Mouse (Mus musculus): Measurements from ENCODE around the gene Slc25a54. TPM values are rescaled to one million over a fixed set of nuclear protein-coding genes. Genes with fewer than 3 reads are reported as not detected.

Slc25a54 gene
- polyA plus RNA-seq (2012; rRNA removed): not detected in 2 replicates

DNA sequence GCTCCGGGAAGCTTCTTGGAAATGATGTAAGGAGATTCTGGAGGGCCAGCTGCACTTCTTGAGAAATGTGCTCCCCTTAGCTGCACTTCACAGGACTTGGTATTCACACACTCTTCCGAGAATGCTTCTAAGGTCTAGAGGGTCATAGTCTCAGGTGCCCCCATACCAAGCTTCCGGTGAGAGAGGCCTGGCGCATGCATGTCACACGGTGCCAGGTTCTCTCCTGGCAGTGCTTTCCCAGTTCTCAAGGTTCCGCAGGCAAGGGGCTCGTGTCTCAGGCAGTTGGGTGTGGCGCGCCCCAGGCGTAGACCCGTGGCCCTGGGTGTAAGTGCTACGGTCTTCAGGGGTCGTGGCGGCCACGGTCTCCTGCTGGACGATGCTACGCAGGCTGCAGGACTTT lies at the start of gene Slc25a54:
Gene Slc25a54, plus strand, starts transcription at position 301 of the 400 bp plus-strand sequence.
- Histone ChIP-seq H3K4me3 (replicated peaks; ENCODE audit: extremely low read depth, low read depth, low read length) (no peak within 1 kb of the TSS), H3K4me1 (ENCODE audit: control insufficient read depth, insufficient read depth, low read length) (no peaks in the 10 kb centered on the region)
- no peak for DNase-seq
- TF ChIP-seq POLR2A (IDR thresholded peaks at IDR 0.05; ENCODE audit: borderline replicate concordance, extremely low read depth, low read depth, low read length) (no peak), CTCF (IDR thresholded peaks at IDR 0.05; ENCODE audit: insufficient read depth, low read length) (no peak)
- WGBS: 94% methylated on average over 17 of the region's 17 CpGs

DNA sequence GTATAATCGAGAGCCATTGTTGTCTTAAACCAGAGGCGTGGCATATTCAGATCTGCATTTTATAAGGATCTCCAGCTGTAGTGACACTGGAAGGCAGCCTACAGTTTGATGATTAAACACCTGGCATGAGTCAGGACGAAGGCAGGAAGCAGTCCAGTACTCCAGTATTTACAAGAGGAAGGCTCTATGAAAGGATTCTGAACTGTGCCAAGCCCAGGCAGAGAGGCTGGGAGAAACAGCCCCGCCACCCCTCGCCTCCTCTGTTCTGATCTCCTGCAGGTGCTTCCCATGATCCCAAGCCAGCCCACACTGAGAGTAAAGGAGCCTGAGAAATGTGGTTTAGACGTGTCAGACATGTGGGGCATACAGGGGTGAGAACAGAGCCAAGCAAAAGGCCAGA lies 49.5 kb upstream of the Slc25a54 start:
- TF ChIP-seq POLR2A (IDR thresholded peaks at IDR 0.05; ENCODE audit: borderline replicate concordance, extremely low read depth, low read depth, low read length) (no peak), CTCF (IDR thresholded peaks at IDR 0.05; ENCODE audit: insufficient read depth, low read length) (no peak)
- H3K4me1 ChIP-seq (ENCODE audit: control insufficient read depth, insufficient read depth, low read length): peaks cover 8% of the 10 kb centered on the region
- DNase-seq: peak; percentile 22
- 13% methylated on average over 6 of the region's 6 CpGs for WGBS
- H3K4me3 ChIP-seq (replicated peaks; ENCODE audit: extremely low read depth, low read depth, low read length): no peak overlapping the region

DNA sequence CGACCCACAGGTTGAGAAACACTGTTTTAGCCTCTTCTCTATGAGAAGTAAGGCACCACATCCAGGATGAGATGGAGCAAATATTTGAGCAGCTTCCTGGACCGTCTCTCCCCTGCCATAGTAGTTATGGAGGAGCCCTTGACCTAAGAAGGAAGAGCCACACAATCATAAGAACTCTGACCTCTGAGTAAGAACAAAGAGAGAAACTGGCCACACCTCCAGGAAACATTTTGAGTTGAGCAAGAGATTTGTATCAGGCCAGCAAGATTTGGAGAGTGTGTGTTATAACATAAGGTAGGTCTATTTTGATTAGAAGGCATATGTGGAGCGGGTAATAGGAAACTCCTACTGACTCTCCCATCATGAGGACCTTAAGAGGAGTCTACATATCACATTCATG lies 48.6 kb upstream of the Slc25a54 start:
- Histone ChIP-seq H3K4me3 (replicated peaks; ENCODE audit: extremely low read depth, low read depth, low read length) (no peak overlapping the region), H3K4me1 (ENCODE audit: control insufficient read depth, insufficient read depth, low read length) (peaks cover 8% of the 10 kb centered on the region)
- DNase-seq: no peak
- WGBS: 62% methylated on average over 3 of the region's 3 CpGs
- no peak for TF ChIP-seq POLR2A (IDR thresholded peaks at IDR 0.05; ENCODE audit: borderline replicate concordance, extremely low read depth, low read depth, low read length)
- no peak for TF ChIP-seq CTCF (IDR thresholded peaks at IDR 0.05; ENCODE audit: insufficient read depth, low read length)

DNA sequence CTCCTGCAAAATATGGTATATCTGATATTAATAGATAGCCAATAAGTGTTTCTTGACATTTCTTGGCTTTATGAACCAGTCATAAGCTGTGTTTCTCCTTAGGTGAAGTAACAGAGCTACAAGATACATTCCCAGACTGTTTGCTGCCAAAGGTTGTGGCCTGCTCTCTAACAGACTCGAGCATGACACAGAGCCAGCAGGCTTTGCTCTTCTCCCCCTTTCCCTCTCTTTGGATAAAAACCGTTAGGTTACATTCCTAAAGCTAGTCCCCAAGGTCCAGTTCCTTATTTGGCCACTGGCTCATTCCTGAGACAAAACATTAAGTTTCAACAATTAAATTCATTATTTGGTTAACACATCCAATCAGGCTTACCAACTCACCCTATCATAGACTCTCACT lies 48.0 kb upstream of the Slc25a54 start:
- H3K4me3 ChIP-seq (replicated peaks; ENCODE audit: extremely low read depth, low read depth, low read length): no peak overlapping the region
- DNase-seq: no peak
- H3K4me1 ChIP-seq (ENCODE audit: control insufficient read depth, insufficient read depth, low read length): peaks cover 8% of the 10 kb centered on the region
- TF ChIP-seq POLR2A (IDR thresholded peaks at IDR 0.05; ENCODE audit: borderline replicate concordance, extremely low read depth, low read depth, low read length) (no peak), CTCF (IDR thresholded peaks at IDR 0.05; ENCODE audit: insufficient read depth, low read length) (no peak)
- WGBS: 62% methylated on average over 2 of the region's 2 CpGs

DNA sequence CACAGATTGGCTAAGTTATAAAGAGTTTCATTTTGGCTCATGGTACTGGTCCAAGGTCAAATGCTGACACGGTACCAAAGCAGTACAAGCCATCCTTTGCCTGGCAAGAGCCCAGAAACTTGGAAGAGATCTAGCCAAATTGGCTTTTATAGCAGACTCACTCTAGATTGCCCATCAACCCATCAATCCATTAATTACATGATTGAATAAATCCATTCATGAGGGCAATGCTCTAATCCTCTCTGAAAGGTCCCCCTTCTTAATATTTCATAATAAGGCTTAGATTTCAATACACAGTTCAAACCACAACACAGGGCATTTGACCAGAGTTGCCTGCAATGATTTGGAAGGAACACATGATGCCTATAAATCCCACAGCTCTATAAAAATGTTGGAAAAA lies 45.9 kb upstream of the Slc25a54 start:
- no peak for DNase-seq

DNA sequence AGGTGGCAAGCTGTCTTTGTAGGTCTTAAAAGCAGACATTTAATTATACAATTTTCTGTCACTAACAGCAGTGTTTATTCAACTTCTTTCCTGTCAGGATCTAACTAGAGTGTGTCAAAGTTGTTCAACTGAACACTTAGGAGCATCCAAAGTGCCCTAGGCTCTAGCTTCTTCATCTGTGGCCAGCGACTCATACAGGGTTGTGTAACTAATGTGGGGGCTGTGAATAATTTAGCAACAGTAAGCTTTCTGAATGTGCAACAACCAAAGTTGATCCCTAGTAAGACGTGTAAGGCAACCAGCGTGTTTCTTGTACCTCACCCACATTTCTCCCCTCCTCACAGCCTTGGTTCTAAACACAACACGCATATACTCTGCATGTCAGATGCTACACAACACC lies 39.4 kb upstream of the Slc25a54 start:
- WGBS: 74% methylated on average over 4 of the region's 4 CpGs
- no peak for TF ChIP-seq POLR2A (IDR thresholded peaks at IDR 0.05; ENCODE audit: borderline replicate concordance, extremely low read depth, low read depth, low read length)
- TF ChIP-seq CTCF (IDR thresholded peaks at IDR 0.05; ENCODE audit: insufficient read depth, low read length): no peak
- DNase-seq: no peak
- no peak overlapping the region for H3K4me3 ChIP-seq (replicated peaks; ENCODE audit: extremely low read depth, low read depth, low read length)
- no peaks in the 10 kb centered on the region for H3K4me1 ChIP-seq (ENCODE audit: control insufficient read depth, insufficient read depth, low read length)

More for the DNA sequence above, 45.9 kb upstream of the Slc25a54 start:
- no peak overlapping the region for H3K4me3 ChIP-seq (replicated peaks; ENCODE audit: extremely low read depth, low read depth, low read length)
- WGBS: 73% methylated on average over 1 of the region's 1 CpGs
- peaks cover 8% of the 10 kb centered on the region for H3K4me1 ChIP-seq (ENCODE audit: control insufficient read depth, insufficient read depth, low read length)
- TF ChIP-seq POLR2A (IDR thresholded peaks at IDR 0.05; ENCODE audit: borderline replicate concordance, extremely low read depth, low read depth, low read length) (no peak), CTCF (IDR thresholded peaks at IDR 0.05; ENCODE audit: insufficient read depth, low read length) (no peak)

DNA sequence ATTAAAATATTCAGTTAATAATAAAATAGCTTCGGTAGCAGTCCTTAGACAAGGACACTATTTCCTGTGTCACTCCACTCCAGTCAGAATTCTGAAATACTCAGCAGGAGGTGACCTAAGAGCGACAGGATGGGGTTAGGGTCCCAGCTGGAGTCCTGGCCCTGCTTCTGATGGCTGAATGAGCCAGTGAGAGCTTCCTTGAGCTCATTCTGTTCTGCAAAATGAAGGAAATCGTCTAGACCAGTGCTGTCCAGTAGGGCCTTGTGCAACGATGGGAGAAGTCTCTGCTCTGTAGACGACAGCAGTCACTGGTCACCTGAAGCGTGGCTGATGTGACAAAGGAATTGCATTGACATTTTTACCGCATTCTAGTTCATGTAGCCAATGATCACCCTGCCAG lies 36.9 kb upstream of the Slc25a54 start:
- H3K4me3 ChIP-seq (replicated peaks; ENCODE audit: extremely low read depth, low read depth, low read length): no peak overlapping the region
- TF ChIP-seq CTCF (IDR thresholded peaks at IDR 0.05; ENCODE audit: insufficient read depth, low read length) (no peak), POLR2A (IDR thresholded peaks at IDR 0.05; ENCODE audit: borderline replicate concordance, extremely low read depth, low read depth, low read length) (no peak)
- no peak for DNase-seq
- 76% methylated on average over 7 of the region's 7 CpGs for WGBS
- H3K4me1 ChIP-seq (ENCODE audit: control insufficient read depth, insufficient read depth, low read length): no peaks in the 10 kb centered on the region

DNA sequence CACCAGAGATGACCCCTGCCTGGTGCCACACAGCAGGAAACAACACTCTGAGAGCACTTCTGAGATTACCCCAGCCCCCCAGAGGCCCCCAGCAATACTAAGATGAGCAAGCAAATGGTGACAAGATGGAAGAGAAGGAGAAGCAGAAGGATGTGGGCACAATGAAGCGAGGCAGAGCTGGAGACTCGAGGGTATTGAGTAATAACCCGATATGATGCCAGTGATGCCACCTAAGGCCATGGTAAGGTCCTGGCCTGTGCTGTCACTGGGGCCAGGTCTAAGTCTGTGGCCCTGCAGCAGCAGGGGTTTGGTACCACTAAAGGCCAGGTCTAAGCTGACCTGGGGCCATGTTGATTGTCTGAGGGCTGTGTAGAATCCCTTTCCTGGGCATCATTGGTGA lies 33.8 kb upstream of the Slc25a54 start:
- TF ChIP-seq POLR2A (IDR thresholded peaks at IDR 0.05; ENCODE audit: borderline replicate concordance, extremely low read depth, low read depth, low read length) (no peak), CTCF (IDR thresholded peaks at IDR 0.05; ENCODE audit: insufficient read depth, low read length) (no peak)
- no peak for DNase-seq
- 74% methylated on average over 3 of the region's 3 CpGs for WGBS
- H3K4me3 ChIP-seq (replicated peaks; ENCODE audit: extremely low read depth, low read depth, low read length): no peak overlapping the region
- H3K4me1 ChIP-seq (ENCODE audit: control insufficient read depth, insufficient read depth, low read length): no peaks in the 10 kb centered on the region

DNA sequence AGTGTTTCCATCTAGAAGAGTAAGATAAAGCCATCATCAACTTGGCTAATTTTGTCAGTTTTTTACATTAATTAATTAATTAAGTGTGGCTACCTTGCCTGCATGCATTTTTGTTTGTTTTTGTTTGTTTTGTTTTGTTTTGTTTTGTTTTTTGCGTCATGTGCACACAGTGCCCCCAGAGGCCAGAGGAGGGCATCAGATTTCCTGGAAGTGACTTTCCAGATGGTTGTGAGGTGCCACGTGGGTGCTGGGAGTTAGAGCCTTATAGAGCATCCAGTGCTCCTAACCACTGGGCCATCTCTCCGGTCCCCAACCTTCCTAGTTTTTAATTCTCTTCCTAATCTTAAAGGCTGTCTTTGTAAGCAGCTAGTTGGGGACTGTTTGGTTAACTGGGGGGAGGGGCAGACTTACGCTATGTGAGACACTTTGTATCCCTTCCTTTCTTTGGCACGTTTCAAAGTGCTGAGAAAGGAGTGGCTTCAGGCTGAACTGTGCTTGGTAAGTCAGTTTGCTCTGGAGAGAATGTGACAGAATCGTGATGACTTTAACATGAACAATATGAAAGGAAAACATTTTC lies 32.5 kb upstream of the Slc25a54 start:
- TF ChIP-seq CTCF (IDR thresholded peaks at IDR 0.05; ENCODE audit: insufficient read depth, low read length) (no peak), POLR2A (IDR thresholded peaks at IDR 0.05; ENCODE audit: borderline replicate concordance, extremely low read depth, low read depth, low read length) (no peak)
- no peak for DNase-seq
- 25% methylated on average over 6 of the region's 6 CpGs for WGBS
- no peaks in the 10 kb centered on the region for H3K4me1 ChIP-seq (ENCODE audit: control insufficient read depth, insufficient read depth, low read length)
- no peak overlapping the region for H3K4me3 ChIP-seq (replicated peaks; ENCODE audit: extremely low read depth, low read depth, low read length)

Measured in lung, adult 2 months (tissue).